24 mouse cellular contexts compared by ENCODE assay signal in genomic region chr6:100475341-100475955, GRCm38 (mm10).
DNase-seq lines count a peak whose midpoint lies in the region; ATAC-seq and TF ChIP-seq lines count a peak whose summit lies in the region.
"Had no signal": no experiment of that assay in that cellular context is flagged by ENCODE, and none has a peak within 500 bp of the region (broad histone marks: within the 10 kb centered on the region; RNA-seq: fewer than 3 reads in every experiment).

No protein-coding gene starts in this region.

- H3K4me1 ChIP-seq in midbrain, postnatal 0 days (ENCODE audit: insufficient read depth, low read length) = no peaks in the 10 kb centered on the region
- H3K4me1 ChIP-seq in midbrain, embryonic 10.5 days = peaks cover 10% of the 10 kb centered on the region
- H3K4me1 ChIP-seq in intestine, postnatal 0 days (replicated peaks; ENCODE audit: control insufficient read depth, insufficient read depth, low read length) = no peaks in the 10 kb centered on the region
- H3K4me1 ChIP-seq in forebrain, embryonic 13.5 days = peaks cover 5% of the 10 kb centered on the region; the same call in 1 of the 2 replicates
- H3K4me1 ChIP-seq: embryonic facial prominence, embryonic 15.5 days; intestine, embryonic 15.5 days; limb, embryonic 12.5 days had no signal

- ATAC-seq in cerebellum, adult (ENCODE audit: insufficient number of reproducible peaks, low FRiP score, low TSS enrichment) = peak; percentile 76
- ATAC-seq in midbrain, postnatal 0 days (ENCODE audit: low FRiP score) = no peak
- ATAC-seq in intestine, postnatal 0 days = no peak
- no peak for ATAC-seq in forebrain, embryonic 13.5 days
- ATAC-seq: forebrain, embryonic 14.5 days; intestine, embryonic 15.5 days had no signal

- TF ChIP-seq CTCF in midbrain, postnatal 0 days (IDR thresholded peaks at IDR 0.05) = no peak
- TF ChIP-seq CTCF in intestine, postnatal 0 days (IDR thresholded peaks at IDR 0.05; ENCODE audit: low read depth) = no peak

- no peaks in the 10 kb centered on the region for H3K36me3 ChIP-seq in midbrain, postnatal 0 days (ENCODE audit: insufficient read depth, low read length)
- no peaks in the 10 kb centered on the region for H3K36me3 ChIP-seq in midbrain, embryonic 10.5 days
- H3K36me3 ChIP-seq in intestine, postnatal 0 days (ENCODE audit: control insufficient read depth, insufficient read depth) = no peaks in the 10 kb centered on the region
- no peaks in the 10 kb centered on the region for H3K36me3 ChIP-seq in forebrain, embryonic 13.5 days (ENCODE audit: poor library complexity, severe bottlenecking)
- H3K36me3 ChIP-seq: embryonic facial prominence, embryonic 15.5 days; G1E; hindbrain, embryonic 13.5 days; intestine, embryonic 15.5 days; limb, embryonic 12.5 days; liver, embryonic 15.5 days; midbrain, embryonic 12.5 days had no signal

- H3K4me3 ChIP-seq in midbrain, postnatal 0 days (ENCODE audit: low read depth, low read length) = no peak overlapping the region
- H3K4me3 ChIP-seq in midbrain, embryonic 10.5 days = no peak overlapping the region
- H3K4me3 ChIP-seq in intestine, postnatal 0 days (ENCODE audit: low read depth, low read length) = no peak overlapping the region
- H3K4me3 ChIP-seq in forebrain, embryonic 13.5 days = no peak overlapping the region
- H3K4me3 ChIP-seq: embryonic facial prominence, embryonic 15.5 days; hindbrain, embryonic 13.5 days; intestine, embryonic 15.5 days; limb, embryonic 12.5 days; liver, embryonic 15.5 days; midbrain, embryonic 12.5 days had no signal

- H3K27ac ChIP-seq in midbrain, postnatal 0 days (ENCODE audit: low read depth, low read length) = no peak overlapping the region
- no peak overlapping the region for H3K27ac ChIP-seq in midbrain, embryonic 10.5 days (replicated peaks)
- H3K27ac ChIP-seq in intestine, postnatal 0 days (ENCODE audit: low read depth, low read length) = no peak overlapping the region
- H3K27ac ChIP-seq in forebrain, embryonic 13.5 days = no peak overlapping the region
- H3K27ac ChIP-seq: embryonic facial prominence, embryonic 15.5 days; hindbrain, embryonic 13.5 days; intestine, embryonic 15.5 days; limb, embryonic 12.5 days; liver, embryonic 15.5 days; midbrain, embryonic 12.5 days had no signal

- H3K9me3 ChIP-seq in midbrain, postnatal 0 days (ENCODE audit: low read length) = no peaks in the 10 kb centered on the region
- peaks cover 23% of the 10 kb centered on the region for H3K9me3 ChIP-seq in midbrain, embryonic 10.5 days (replicated peaks)
- no peaks in the 10 kb centered on the region for H3K9me3 ChIP-seq in intestine, postnatal 0 days (ENCODE audit: control insufficient read depth)
- peaks cover 8% of the 10 kb centered on the region for H3K9me3 ChIP-seq in forebrain, embryonic 13.5 days (replicated peaks)
- H3K9me3 ChIP-seq: embryonic facial prominence, embryonic 15.5 days; hindbrain, embryonic 13.5 days; intestine, embryonic 15.5 days; liver, embryonic 15.5 days had no signal

- no peaks in the 10 kb centered on the region for H3K27me3 ChIP-seq in midbrain, postnatal 0 days (ENCODE audit: insufficient read depth, low read length)
- peaks cover 46% of the 10 kb centered on the region for H3K27me3 ChIP-seq in midbrain, embryonic 10.5 days (ENCODE audit: low read depth, poor library complexity, severe bottlenecking)
- H3K27me3 ChIP-seq in intestine, postnatal 0 days (replicated peaks; ENCODE audit: control insufficient read depth, insufficient read depth, low read length) = no peaks in the 10 kb centered on the region
- no peaks in the 10 kb centered on the region for H3K27me3 ChIP-seq in forebrain, embryonic 13.5 days
- H3K27me3 ChIP-seq: embryonic facial prominence, embryonic 15.5 days; intestine, embryonic 15.5 days had no signal

- no peak overlapping the region for H3K9ac ChIP-seq in midbrain, postnatal 0 days (replicated peaks; ENCODE audit: low read length, poor library complexity, severe bottlenecking)
- H3K9ac ChIP-seq in intestine, postnatal 0 days (ENCODE audit: low read depth, low read length) = no peak overlapping the region
- H3K9ac ChIP-seq in forebrain, embryonic 13.5 days = no peak overlapping the region
- H3K9ac ChIP-seq: embryonic facial prominence, embryonic 15.5 days; hindbrain, embryonic 13.5 days; intestine, embryonic 15.5 days; limb, embryonic 12.5 days; liver, embryonic 15.5 days; lung, embryonic 14.5 days; midbrain, embryonic 12.5 days had no signal

- H3K4me2 ChIP-seq in midbrain, postnatal 0 days (ENCODE audit: low read depth, low read length, poor library complexity, severe bottlenecking) = no peak overlapping the region
- H3K4me2 ChIP-seq in intestine, postnatal 0 days (replicated peaks; ENCODE audit: low read depth) = no peak overlapping the region
- no peak overlapping the region for H3K4me2 ChIP-seq in forebrain, embryonic 13.5 days
- H3K4me2 ChIP-seq: embryonic facial prominence, embryonic 15.5 days; hindbrain, embryonic 13.5 days; intestine, embryonic 15.5 days; limb, embryonic 12.5 days; liver, embryonic 15.5 days; lung, embryonic 14.5 days; midbrain, embryonic 12.5 days had no signal

- 47% methylated on average over 4 of the region's 4 CpGs for WGBS in midbrain, postnatal 0 days
- 62% methylated on average over 4 of the region's 4 CpGs for WGBS in midbrain, embryonic 10.5 days
- 79% methylated on average over 4 of the region's 4 CpGs for WGBS in intestine, postnatal 0 days
- 67% methylated on average over 4 of the region's 4 CpGs for WGBS in forebrain, embryonic 13.5 days

- DNase-seq in cerebellum, postnatal 4 days (ENCODE audit: low spot score in 2 of 2) = no peak
- DNase-seq in midbrain, postnatal 0 days (ENCODE audit: low spot score) = peak; percentile 33
- no peak for DNase-seq in midbrain, embryonic 10.5 days (ENCODE audit: low spot score)
- peak; percentile 72 for DNase-seq in cerebellum, adult 9-11 months
- no peak for DNase-seq in urinary bladder, postnatal 14 days (ENCODE audit: low spot score)
- DNase-seq: adrenal gland, adult 8-10 months; gastrocnemius, postnatal 14 days; kidney, adult 9 months; kidney, postnatal 10 days; layer of hippocampus, adult 9-11 months; lung, embryonic 14.5 days; lung, postnatal 14 days; thymus, postnatal 4 days had no signal

Comparison
In these comparisons a context has a peak if more than half of its experiments do, and no peak if none do; other contexts are left out.
1. DNase-seq: peak in midbrain, postnatal 0 days (single experiment) and cerebellum, adult 9-11 months (single experiment); none in cerebellum, postnatal 4 days (0 of 2), midbrain, embryonic 10.5 days (single experiment) and urinary bladder, postnatal 14 days (single experiment).